Mouse (Mus musculus) lung, postnatal 25 days (tissue): ENCODE measurements around the gene Dnah7c.
A peak's percentile ranks its signal among the peaks of the same experiment; 100 is the strongest.
"Not testable (repeated sequence)": the region's sequence is repeated elsewhere in the genome, so short reads cannot be mapped to it uniquely, and the experiment has no call there.

ENCODE experiments used
- DNase-seq: peaks from one replicate; pipeline ENCODE4 v3.0.0; 2022; ENCODE audit warnings: low spot score

Gene Dnah7c

DNA sequence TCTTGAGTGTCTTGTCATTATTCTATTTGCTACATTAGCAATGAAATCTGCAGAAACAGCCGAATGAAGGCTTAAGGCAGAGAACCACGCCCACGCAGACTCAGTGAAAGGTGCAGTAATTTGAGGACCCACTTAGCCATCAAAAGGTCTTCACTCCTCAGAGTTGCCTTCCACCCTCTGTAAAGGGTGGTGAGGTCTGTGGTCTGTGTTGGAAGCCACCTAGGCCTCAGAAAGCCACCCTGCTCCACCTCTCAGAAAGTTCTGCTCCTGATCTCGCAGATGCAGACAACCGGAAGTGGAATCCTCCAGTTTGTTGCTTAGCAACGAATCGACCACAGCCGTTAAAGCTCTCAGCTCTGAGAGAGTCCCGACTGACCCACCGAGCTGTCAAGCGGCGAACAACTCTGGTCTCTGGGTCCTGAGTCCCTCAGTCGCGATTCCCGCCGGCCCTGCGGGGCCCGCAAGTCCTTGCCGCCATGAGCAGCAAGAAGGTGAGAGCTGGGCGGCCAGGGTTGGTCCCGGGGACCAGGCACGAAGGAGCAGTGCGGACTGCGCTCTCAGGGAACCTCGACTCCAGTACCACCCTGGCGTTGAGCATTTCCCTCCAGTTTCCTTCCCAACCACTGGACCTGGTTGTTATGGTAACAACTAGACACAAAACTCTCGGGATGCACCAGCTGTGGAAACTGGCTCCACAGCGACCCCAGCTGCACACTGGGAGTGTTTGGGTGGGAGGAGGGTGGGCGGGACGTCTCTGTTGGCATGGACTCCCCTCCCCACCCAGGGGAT, at the start of gene Dnah7c:
Gene Dnah7c, plus strand, starts transcription at position 456 of the 789 bp plus-strand sequence.
- no peak for DNase-seq

GRCm38 (mm10) chr1:46380641-46381040, 44.8 kb upstream of the Dnah7c start:
- not testable (repeated sequence) for DNase-seq

GRCm38 (mm10) chr1:46394681-46395297, 30.6 kb upstream of the Dnah7c start:
- DNase-seq: not testable (repeated sequence)

DNA sequence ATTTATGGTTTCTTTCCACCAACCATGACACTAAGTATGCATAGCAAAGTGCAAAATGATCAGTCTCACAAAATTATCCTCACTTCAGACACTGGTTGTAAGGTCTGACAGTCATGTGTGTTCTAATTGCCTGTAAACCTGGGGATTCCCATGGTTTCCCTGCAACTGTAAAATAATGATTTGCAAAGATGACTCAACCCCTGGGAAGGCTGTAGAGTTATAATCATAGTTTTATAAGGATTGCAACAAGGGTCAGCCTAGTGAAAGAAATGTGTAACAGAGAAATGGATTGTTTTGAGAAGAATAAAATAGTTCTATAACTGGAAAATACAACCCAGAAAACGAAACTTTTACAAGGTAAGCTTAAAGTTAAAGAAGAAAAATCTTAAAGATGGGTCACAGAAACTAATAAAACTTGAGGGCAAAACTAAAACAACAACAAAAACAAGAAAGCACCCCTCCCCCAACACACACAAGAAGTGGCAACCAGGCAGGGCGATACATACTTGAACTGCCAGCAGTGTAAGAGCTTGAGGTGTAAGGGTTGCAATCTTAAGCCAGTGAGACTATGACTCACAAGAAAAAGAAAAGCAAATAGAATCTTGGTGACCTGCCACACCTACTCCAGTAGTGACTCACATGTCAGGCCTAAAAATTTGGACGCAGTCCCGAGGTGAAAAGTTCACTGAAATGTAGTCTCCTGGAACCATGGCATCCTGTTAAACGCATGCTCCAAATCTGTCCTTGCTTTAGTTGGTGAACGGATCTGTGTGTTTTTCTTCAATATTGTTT, 16.9 kb upstream of the Dnah7c start:
- peak; percentile 76 for DNase-seq

DNA sequence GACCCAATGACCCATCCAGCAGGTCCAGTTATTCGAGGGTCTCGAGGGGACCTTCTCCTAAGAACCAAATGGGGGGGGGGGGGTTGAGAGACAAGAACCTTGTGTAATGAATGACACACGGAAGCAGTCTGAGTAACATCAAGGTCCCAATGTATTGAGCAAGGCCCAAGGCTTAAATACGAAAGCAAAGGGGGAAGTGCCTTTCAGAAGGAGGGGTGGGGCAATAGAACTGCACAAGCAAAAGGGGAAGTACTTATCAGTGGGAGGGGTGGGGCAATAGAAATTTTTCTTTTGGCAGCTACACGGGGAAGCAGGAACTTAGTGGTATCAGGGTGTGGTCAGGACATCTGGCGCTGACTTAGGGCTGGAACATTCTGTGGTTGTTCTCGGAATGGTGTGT, 10.6 kb upstream of the Dnah7c start:
- not testable (repeated sequence) for DNase-seq

DNA sequence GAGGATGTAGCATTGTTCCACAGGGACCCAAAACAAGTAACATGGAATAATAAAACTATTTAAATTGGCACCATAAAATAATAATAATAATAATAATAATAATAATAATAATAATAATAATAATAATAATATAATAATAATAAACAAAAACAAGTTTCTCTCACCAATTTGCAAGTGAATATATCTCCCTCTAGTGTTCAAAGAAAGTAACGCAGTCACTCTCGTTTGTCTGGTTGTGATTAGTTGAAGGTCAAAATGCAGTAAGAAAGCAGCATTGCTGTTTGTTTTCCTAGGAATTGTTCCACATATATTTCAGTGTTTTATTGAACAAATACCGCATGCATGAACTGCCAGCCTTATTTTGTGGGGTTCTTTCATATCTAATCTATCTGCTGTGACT, 8.4 kb upstream of the Dnah7c start:
- DNase-seq: peak; percentile 14

DNA sequence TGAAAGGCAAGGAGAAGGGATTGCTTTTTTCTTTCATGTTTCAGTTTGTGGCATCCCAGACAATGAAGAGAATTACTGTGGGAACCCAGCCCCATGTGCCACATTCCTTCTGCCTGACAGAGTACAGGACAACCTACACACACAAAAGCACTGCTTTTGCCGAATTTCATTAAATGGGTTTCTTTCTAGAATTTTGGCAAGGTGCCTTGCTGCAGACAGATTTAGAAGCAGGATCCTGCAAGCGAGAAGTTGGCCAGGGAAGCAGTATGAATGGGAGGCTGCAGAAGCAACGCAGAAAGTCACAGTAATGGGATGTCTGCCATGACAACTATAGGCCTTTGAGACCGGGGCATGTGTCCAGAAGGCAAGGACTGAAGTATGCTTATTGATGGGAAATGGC, 6.4 kb upstream of the Dnah7c start:
- not testable (repeated sequence) for DNase-seq

- DNase-seq: no peak
Observed at GRCm38 (mm10) chr1:46428401-46428800, 3.0 kb downstream of the Dnah7c start.

- DNase-seq: not testable (repeated sequence)
Observed at GRCm38 (mm10) chr1:46514671-46515070, 89.3 kb downstream of the Dnah7c start.

GRCm38 (mm10) chr1:46521032-46521431, 95.6 kb downstream of the Dnah7c start:
- DNase-seq: no peak

DNA sequence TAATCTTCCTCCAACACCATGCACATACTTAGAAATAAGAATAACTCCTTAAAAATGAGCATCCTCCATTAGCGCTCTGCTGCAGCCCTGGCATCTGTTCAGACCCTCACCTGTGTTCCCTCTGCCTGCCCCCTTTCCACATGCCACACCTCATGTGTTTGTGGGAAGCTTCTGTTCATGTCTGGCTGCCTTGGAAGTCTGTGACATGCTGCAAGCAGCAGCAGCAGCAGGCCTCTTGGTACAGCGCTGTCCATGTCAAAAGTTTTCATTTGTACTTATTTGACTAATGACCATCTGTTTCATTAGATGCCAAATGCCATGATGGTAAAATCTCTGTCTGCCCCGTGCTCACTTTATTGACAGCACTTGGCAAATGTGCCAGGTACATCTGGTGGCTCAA, 101.1 kb downstream of the Dnah7c start:
- DNase-seq: not testable (repeated sequence)

DNA sequence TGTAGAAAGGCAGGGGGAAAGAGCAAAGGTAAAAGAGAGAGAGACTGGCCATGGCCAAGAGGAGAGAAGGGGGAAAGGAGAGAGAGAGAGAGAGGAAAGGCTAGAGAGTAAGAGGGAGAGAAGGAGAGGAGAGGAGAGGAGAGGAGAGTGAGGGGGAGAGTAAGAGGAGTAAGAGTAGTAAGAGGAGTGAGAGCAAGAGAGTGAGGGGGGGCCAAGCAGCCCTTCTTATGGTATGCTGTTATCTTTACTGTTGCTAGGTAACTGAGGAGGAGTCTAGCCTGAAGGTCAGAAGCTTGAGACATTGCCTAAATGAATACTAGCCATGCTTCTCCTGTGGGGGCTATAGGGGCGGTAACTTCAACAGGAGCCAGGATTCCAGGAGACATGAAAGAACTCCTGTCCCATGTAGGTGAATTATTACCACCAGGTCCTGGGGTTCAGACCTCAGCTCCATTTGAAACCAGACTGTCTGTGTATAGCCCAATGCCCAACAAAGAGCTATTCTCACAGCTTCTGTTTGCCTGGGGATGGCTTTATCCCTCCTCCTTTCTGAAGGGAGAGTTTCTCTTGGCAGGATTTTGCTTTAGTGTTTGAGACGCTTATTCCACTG, 119.5 kb downstream of the Dnah7c start:
- DNase-seq: no peak

DNA sequence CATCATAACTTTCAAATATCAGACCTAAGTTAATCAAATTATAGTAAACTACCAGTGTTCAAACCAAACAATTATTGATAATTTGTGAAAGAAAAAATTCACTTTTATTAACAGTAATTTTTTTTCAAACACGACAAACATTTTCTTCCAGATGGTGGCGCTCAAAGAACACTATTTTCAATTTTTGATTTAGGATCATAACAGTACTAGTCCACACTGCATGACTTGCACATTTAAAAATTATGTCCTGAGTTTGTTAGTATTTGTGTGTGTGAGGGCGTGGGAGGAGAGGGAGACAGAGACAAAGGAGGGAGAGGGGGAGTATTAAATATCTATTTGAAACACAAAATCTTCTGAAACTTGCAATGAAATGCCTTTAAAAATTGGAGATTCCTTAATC, 155.0 kb downstream of the Dnah7c start:
- no peak for DNase-seq

GRCm38 (mm10) chr1:46593826-46594225, 168.4 kb downstream of the Dnah7c start:
- not testable (repeated sequence) for DNase-seq

DNA sequence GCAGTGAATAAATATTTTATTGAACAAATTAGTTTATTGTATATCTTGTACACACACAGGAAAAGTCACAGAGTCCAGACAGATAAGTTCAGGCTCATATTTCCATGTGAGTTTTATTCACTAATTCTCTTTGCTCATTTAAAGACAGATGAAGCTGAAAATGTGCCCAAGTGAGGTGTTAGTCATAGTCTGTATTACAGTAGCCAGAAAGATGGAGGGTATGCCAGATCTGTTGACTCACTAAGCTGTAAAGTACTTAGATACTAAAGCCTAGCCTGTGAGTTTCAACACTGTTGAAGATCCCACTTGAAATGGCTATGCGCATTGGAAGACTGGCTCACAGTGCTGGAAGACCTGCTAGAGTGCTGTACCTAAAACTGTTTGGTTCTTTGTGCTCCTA, 171.0 kb downstream of the Dnah7c start:
- DNase-seq: not testable (repeated sequence)

GRCm38 (mm10) chr1:46620331-46620730, 194.9 kb downstream of the Dnah7c start:
- DNase-seq: no peak

- DNase-seq: not testable (repeated sequence)
Observed at GRCm38 (mm10) chr1:46625914-46626313, 200.5 kb downstream of the Dnah7c start.

- DNase-seq: not testable (repeated sequence)
Observed at GRCm38 (mm10) chr1:46649821-46650220, 224.4 kb downstream of the Dnah7c start.

DNA sequence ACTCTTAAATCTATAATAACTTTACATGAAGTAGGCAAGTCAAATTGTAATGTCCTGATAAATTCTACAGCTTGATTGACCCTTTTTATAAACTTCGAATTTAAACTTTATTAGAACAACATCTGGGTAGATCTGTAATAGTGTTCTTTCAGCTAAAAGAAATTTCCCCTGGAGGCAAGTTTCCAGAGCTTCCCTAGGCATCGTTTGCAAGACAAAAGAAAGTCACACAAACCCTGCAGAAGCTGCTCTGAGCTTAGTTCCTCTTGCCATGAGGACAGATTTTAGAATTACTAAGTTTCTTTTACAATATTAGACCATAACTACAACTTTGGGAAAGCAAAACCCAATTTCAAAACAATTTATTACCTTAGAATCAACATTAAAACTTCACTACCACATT, 227.3 kb downstream of the Dnah7c start:
- not testable (repeated sequence) for DNase-seq

DNA sequence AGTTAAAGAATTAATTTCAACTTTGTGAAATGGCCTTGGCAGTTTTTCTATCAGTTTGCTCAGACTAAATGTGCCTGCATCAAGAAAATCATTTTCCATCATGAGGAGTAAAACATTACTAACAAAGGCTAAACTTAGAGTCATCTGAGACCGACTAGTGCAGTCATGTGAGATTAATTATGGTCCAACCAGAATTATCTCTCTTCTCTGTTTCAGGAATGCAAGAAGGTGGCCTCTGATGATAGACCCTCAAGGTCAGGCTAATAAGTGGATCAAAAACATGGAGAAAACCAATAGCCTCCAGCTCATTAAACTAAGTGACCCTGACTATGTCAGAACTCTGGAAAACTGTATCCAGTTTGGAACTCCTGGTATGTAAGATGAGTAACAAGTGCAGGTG, 299.4 kb downstream of the Dnah7c start:
- not testable (repeated sequence) for DNase-seq

GRCm38 (mm10) chr1:46725266-46725665, 299.9 kb downstream of the Dnah7c start:
- no peak for DNase-seq

GRCm38 (mm10) chr1:46725719-46726118, 300.3 kb downstream of the Dnah7c start:
- DNase-seq: not testable (repeated sequence)
